Mouse (Mus musculus) liver, postnatal 0 days (tissue): Measurements from ENCODE around the gene Dock3. TPM values are rescaled to one million over a fixed set of nuclear protein-coding genes. Genes with fewer than 3 reads are reported as not detected.

ENCODE experiments used
- ATAC-seq: fragments of 200-750 bp; cut with Nextera tagmentation; 2 replicates; pipeline ENCODE4 v1.8.0; 2017; ENCODE audit warnings: mild to moderate bottlenecking, moderate library complexity
- DNase-seq: peaks from one replicate; pipeline ENCODE4 v3.0.0-alpha.2; 2016
- H3K27ac ChIP-seq: fragments of 300-500 bp; sonication (generic); 2 replicates; pipeline ENCODE4 v1.5.1; 2014; ENCODE audit warnings: antibody characterized with exemption, moderate library complexity, mild to moderate bottlenecking, low read depth
- H3K27me3 ChIP-seq: fragments of 300-500 bp; sonication (generic); 2 replicates; pipeline ENCODE4 v1.6.1; 2014; ENCODE audit warnings: low read length, control low read depth, mixed read lengths; ENCODE audit not compliant: insufficient read depth
- H3K36me3 ChIP-seq: fragments of 300-500 bp; sonication (generic); replicated peaks from 2 replicates; pipeline ENCODE4 v1.6.1; 2014; ENCODE audit warnings: mild to moderate bottlenecking, control low read depth, low read length, moderate library complexity, mixed read lengths; ENCODE audit not compliant: insufficient read depth
- H3K4me1 ChIP-seq: fragments of 300-500 bp; sonication (generic); 2 replicates; pipeline ENCODE4 v1.6.1; 2014; ENCODE audit warnings: antibody characterized with exemption, mild to moderate bottlenecking, control low read depth; ENCODE audit not compliant: insufficient read depth
- H3K4me2 ChIP-seq: fragments of 300-500 bp; sonication (generic); 2 replicates; pipeline ENCODE4 v1.6.1; 2014; ENCODE audit warnings: low read depth, mild to moderate bottlenecking, low read length, moderate library complexity, mixed read lengths
- H3K4me3 ChIP-seq: fragments of 300-500 bp; sonication (generic); 2 replicates; pipeline ENCODE4 v1.5.1; 2014; ENCODE audit warnings: low read depth, low read length
- H3K9ac ChIP-seq: fragments of 300-500 bp; sonication (generic); replicated peaks from 2 replicates; pipeline ENCODE4 v1.6.1; 2014; ENCODE audit warnings: mild to moderate bottlenecking, moderate library complexity
- H3K9me3 ChIP-seq: fragments of 300-500 bp; sonication (generic); 2 replicates; pipeline ENCODE4 v1.6.1; 2016; ENCODE audit warnings: mild to moderate bottlenecking, control low read depth, low read length, mixed read lengths
- CTCF ChIP-seq: sonication (generic); IDR thresholded peaks from 2 replicates; pipeline ENCODE4 v1.5.1; 2016; ENCODE audit warnings: antibody characterized with exemption, low read depth
- EP300 ChIP-seq: IDR thresholded peaks from 2 replicates; pipeline ENCODE4 v1.6.1; 2016; ENCODE audit warnings: antibody characterized with exemption, low read depth, mild to moderate bottlenecking
- WGBS: fragments of 180-500 bp; shearing (Covaris S2); extraction: QIAGEN DNeasy Blood & Tissue Kit; methylation state at CpG from one replicate; pipeline ENCODE4 v1.1.7; 2014; ENCODE audit not compliant: insufficient replicate concordance; 5-methylcytosine and 5-hydroxymethylcytosine counted together
- polyA plus RNA-seq: library from polyadenylated mRNA; unstranded; fragments of >200 nt; fragmentation: Nextera tagmentation; extraction: Ambion mirVana; gene quantifications from 2 replicates; pipeline ENCODE4 v1.2.1, GENCODE M21; 2015

Dock3 gene
- polyA plus RNA-seq, 1 experiment from 2014 or later = not detected

- TF ChIP-seq EP300 (no peak), CTCF (no peak)
- Histone ChIP-seq H3K9ac (no peak overlapping the region), H3K27me3 (no peaks in the 10 kb centered on the region), H3K9me3 (no peaks in the 10 kb centered on the region), H3K4me3 (no peak overlapping the region), H3K36me3 (no peaks in the 10 kb centered on the region), H3K4me1 (peaks cover 10% of the 10 kb centered on the region), H3K4me2 (no peak overlapping the region), H3K27ac (no peak overlapping the region)
- DNase-seq (no peak), ATAC-seq (no peak)
- WGBS = 66% methylated on average over 1 of the region's 1 CpGs
Observed at GRCm38 (mm10) chr9:107269772-107270171, 38.1 kb upstream of the Dock3 start.

DNA sequence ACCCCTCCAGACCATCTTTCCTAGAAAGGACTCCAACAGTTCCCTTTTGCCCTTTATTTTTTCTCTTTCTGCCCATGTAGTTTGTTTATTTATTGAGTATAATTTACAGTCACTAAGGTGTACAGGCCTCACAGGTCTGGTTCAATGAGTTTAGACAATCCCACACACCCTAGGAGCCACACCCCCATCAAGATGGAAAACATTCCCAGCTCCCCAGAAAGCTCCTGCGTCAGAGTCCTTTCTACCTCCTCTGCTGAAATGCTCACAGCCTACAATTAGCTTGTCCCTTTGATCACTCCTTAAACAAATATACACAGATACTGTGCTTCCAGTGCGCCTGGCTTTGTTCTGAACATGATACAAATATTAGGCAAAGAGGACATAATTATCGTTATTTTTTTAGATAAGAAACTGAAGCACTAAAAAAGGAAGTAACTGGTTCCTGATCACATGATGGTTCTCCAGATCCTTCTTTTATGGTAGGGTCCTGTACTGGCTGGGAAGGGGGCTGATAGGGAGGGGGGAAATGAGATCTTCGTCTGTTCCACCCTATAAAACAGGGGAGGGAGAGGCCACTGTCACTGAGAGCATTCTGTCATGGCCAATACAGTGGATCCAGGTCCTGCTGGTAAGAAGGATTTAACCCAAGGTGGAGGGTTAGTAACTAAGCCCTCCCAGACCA lies 36.2 kb upstream of the Dock3 start:
- Histone ChIP-seq H3K4me2 (no peak overlapping the region), H3K9me3 (no peaks in the 10 kb centered on the region), H3K9ac (no peak overlapping the region), H3K27me3 (no peaks in the 10 kb centered on the region), H3K4me1 (peaks cover 10% of the 10 kb centered on the region), H3K27ac (no peak overlapping the region), H3K36me3 (no peaks in the 10 kb centered on the region), H3K4me3 (no peak overlapping the region)
- 27% methylated on average over 4 of the region's 4 CpGs for WGBS
- DNase-seq = no peak
- TF ChIP-seq EP300 (no peak), CTCF (no peak)
- no peak for ATAC-seq

- Histone ChIP-seq H3K4me3 (no peak overlapping the region), H3K9ac (no peak overlapping the region), H3K27ac (no peak overlapping the region), H3K9me3 (no peaks in the 10 kb centered on the region), H3K36me3 (no peaks in the 10 kb centered on the region), H3K27me3 (no peaks in the 10 kb centered on the region), H3K4me1 (peaks cover 10% of the 10 kb centered on the region), H3K4me2 (no peak overlapping the region)
- DNase-seq = no peak
- 56% methylated on average over 1 of the region's 1 CpGs for WGBS
- no peak for ATAC-seq
- TF ChIP-seq EP300 (no peak), CTCF (no peak)
Observed at GRCm38 (mm10) chr9:107267028-107267427, 35.3 kb upstream of the Dock3 start.

- no peak for TF ChIP-seq EP300
- TF ChIP-seq CTCF = no peak
- no peak for ATAC-seq
- DNase-seq = no peak
Observed at GRCm38 (mm10) chr9:107264731-107265130, 33.0 kb upstream of the Dock3 start.

GRCm38 (mm10) chr9:107263912-107264311 lies 32.2 kb upstream of the Dock3 start:
- no peak for ATAC-seq
- TF ChIP-seq EP300 (no peak), CTCF (no peak)
- DNase-seq = no peak
- Histone ChIP-seq H3K4me2 (no peak overlapping the region), H3K4me3 (no peak overlapping the region), H3K9me3 (no peaks in the 10 kb centered on the region), H3K4me1 (0 out of 2 replicates have a peak, but pooled peaks cover 3% of the 10 kb centered on the region), H3K27me3 (no peaks in the 10 kb centered on the region), H3K27ac (no peak overlapping the region), H3K9ac (no peak overlapping the region), H3K36me3 (no peaks in the 10 kb centered on the region)
- 70% methylated on average over 5 of the region's 5 CpGs for whole genome bisulfite sequencing

More at GRCm38 (mm10) chr9:107264731-107265130, 33.0 kb upstream of the Dock3 start:
- H3K4me1 ChIP-seq = 0 out of 2 replicates have a peak, but pooled peaks cover 3% of the 10 kb centered on the region
- no peak overlapping the region for H3K4me3 ChIP-seq
- H3K9ac ChIP-seq = no peak overlapping the region
- 48% methylated on average over 3 of the region's 3 CpGs for WGBS
- no peaks in the 10 kb centered on the region for H3K9me3 ChIP-seq
- H3K27ac ChIP-seq = no peak overlapping the region
- H3K4me2 ChIP-seq = no peak overlapping the region
- H3K36me3 ChIP-seq = no peaks in the 10 kb centered on the region
- H3K27me3 ChIP-seq = no peaks in the 10 kb centered on the region

- no peak overlapping the region for H3K27ac ChIP-seq
- 0 out of 2 replicates have a peak, but pooled peaks cover 3% of the 10 kb centered on the region for H3K4me1 ChIP-seq
- H3K27me3 ChIP-seq = no peaks in the 10 kb centered on the region
- no peak overlapping the region for H3K9ac ChIP-seq
- DNase-seq (no peak), ATAC-seq (no peak)
- no peak overlapping the region for H3K4me2 ChIP-seq
- H3K36me3 ChIP-seq = no peaks in the 10 kb centered on the region
- TF ChIP-seq EP300 (no peak), CTCF (no peak)
- 81% methylated on average over 7 of the region's 7 CpGs for WGBS
- H3K4me3 ChIP-seq = no peak overlapping the region
- H3K9me3 ChIP-seq = no peaks in the 10 kb centered on the region
Observed at GRCm38 (mm10) chr9:107262375-107262774, 30.7 kb upstream of the Dock3 start.
